Mouse (Mus musculus) cerebellum, adult 11 months (tissue): ENCODE results near the gene Cacna1a.
A peak's percentile ranks its signal among the peaks of the same experiment; 100 is the strongest.
"Not testable (repeated sequence)": the region's sequence is repeated elsewhere in the genome, so short reads cannot be mapped to it uniquely, and the experiment has no call there.

ENCODE experiments used
- DNase-seq: peaks from one replicate; pipeline ENCODE4 v3.0.0; 2022

Gene Cacna1a

GRCm38 (mm10) chr8:84485366-84485765 lies 97.1 kb downstream of the Cacna1a start:
- no peak for DNase-seq

GRCm38 (mm10) chr8:84485864-84486263 lies 97.6 kb downstream of the Cacna1a start:
- DNase-seq, result peak; percentile 99

- peak; percentile 71 for DNase-seq
These were observed 101.0 kb downstream of the Cacna1a start for GRCm38 (mm10) chr8:84489223-84489622.

GRCm38 (mm10) chr8:84494541-84495084 lies 106.4 kb downstream of the Cacna1a start:
- DNase-seq, result peak; percentile 67

- DNase-seq, result no peak
These were observed 112.9 kb downstream of the Cacna1a start for GRCm38 (mm10) chr8:84501181-84501580.

- DNase-seq, result no peak
These were observed 113.5 kb downstream of the Cacna1a start for GRCm38 (mm10) chr8:84501671-84502308.

- DNase-seq, result peak; percentile 61
These were observed 114.4 kb downstream of the Cacna1a start for GRCm38 (mm10) chr8:84502638-84503037.

- no peak for DNase-seq
These were observed 119.0 kb downstream of the Cacna1a start for GRCm38 (mm10) chr8:84507220-84507619.

- not testable (repeated sequence) for DNase-seq
These were observed 121.5 kb downstream of the Cacna1a start for GRCm38 (mm10) chr8:84509764-84510163.

GRCm38 (mm10) chr8:84511621-84512020 lies 123.4 kb downstream of the Cacna1a start:
- no peak for DNase-seq

- peak; percentile 55 for DNase-seq
These were observed 125.5 kb downstream of the Cacna1a start for GRCm38 (mm10) chr8:84513765-84514164.

GRCm38 (mm10) chr8:84518180-84518579 lies 129.9 kb downstream of the Cacna1a start:
- no peak for DNase-seq

GRCm38 (mm10) chr8:84518720-84519119 lies 130.5 kb downstream of the Cacna1a start:
- DNase-seq, result no peak

GRCm38 (mm10) chr8:84519767-84520626 lies 131.8 kb downstream of the Cacna1a start:
- DNase-seq, result no peak

- no peak for DNase-seq
These were observed 132.8 kb downstream of the Cacna1a start for GRCm38 (mm10) chr8:84520999-84521398.

- DNase-seq, result no peak
These were observed 139.8 kb downstream of the Cacna1a start for GRCm38 (mm10) chr8:84528036-84528435.

- no peak for DNase-seq
These were observed 141.3 kb downstream of the Cacna1a start for GRCm38 (mm10) chr8:84529548-84529947.

- DNase-seq, result no peak
These were observed 144.5 kb downstream of the Cacna1a start for GRCm38 (mm10) chr8:84532725-84533124.

- DNase-seq, result no peak
These were observed 145.1 kb downstream of the Cacna1a start for GRCm38 (mm10) chr8:84533341-84533740.

GRCm38 (mm10) chr8:84536917-84537316 lies 148.7 kb downstream of the Cacna1a start:
- DNase-seq, result no peak

GRCm38 (mm10) chr8:84539376-84539775 lies 151.1 kb downstream of the Cacna1a start:
- no peak for DNase-seq

- DNase-seq, result no peak
These were observed 154.2 kb downstream of the Cacna1a start for GRCm38 (mm10) chr8:84542481-84542880.

GRCm38 (mm10) chr8:84545522-84545921 lies 157.3 kb downstream of the Cacna1a start:
- no peak for DNase-seq

GRCm38 (mm10) chr8:84552457-84552856 lies 164.2 kb downstream of the Cacna1a start:
- no peak for DNase-seq
